Mouse (Mus musculus) midbrain, embryonic 13.5 days (tissue): ENCODE results near the gene Gm36079. TPM values are rescaled to one million over a fixed set of nuclear protein-coding genes. Genes with fewer than 3 reads are reported as not detected.
A peak's percentile ranks its signal among the peaks of the same experiment; 100 is the strongest.
"Not testable (repeated sequence)": the region's sequence is repeated elsewhere in the genome, so short reads cannot be mapped to it uniquely, and the experiment has no call there.

Source experiments
- ATAC-seq: fragments of 200-750 bp; cut with Nextera tagmentation; 2 replicates; pipeline ENCODE4 v1.8.0; 2017; ENCODE audit warnings: mild to moderate bottlenecking, moderate TSS enrichment, moderate library complexity
- H3K27ac ChIP-seq: fragments of 300-500 bp; sonication (generic); 2 replicates; pipeline ENCODE4 v1.5.1; 2015; ENCODE audit warnings: inconsistent platforms, mild to moderate bottlenecking, moderate library complexity
- H3K27me3 ChIP-seq: fragments of 300-500 bp; sonication (generic); 2 replicates; pipeline ENCODE4 v1.6.1; 2015; ENCODE audit warnings: mild to moderate bottlenecking, inconsistent platforms
- H3K36me3 ChIP-seq: fragments of 300-500 bp; sonication (generic); 2 replicates; pipeline ENCODE4 v1.6.1; 2015; ENCODE audit warnings: mild to moderate bottlenecking, inconsistent platforms
- H3K4me1 ChIP-seq: fragments of 300-500 bp; sonication (generic); replicated peaks from 2 replicates; pipeline ENCODE4 v1.6.1; 2015; ENCODE audit warnings: inconsistent platforms
- H3K4me2 ChIP-seq: fragments of 300-500 bp; sonication (generic); replicated peaks from 2 replicates; pipeline ENCODE4 v1.6.1; 2015; ENCODE audit warnings: moderate library complexity, mild to moderate bottlenecking, inconsistent platforms
- H3K4me3 ChIP-seq: fragments of 300-500 bp; sonication (generic); replicated peaks from 2 replicates; pipeline ENCODE4 v1.5.1; 2015; ENCODE audit warnings: mild to moderate bottlenecking, inconsistent platforms
- H3K9ac ChIP-seq: fragments of 300-500 bp; sonication (generic); replicated peaks from 2 replicates; pipeline ENCODE4 v1.6.1; 2015; ENCODE audit warnings: mild to moderate bottlenecking, inconsistent platforms
- H3K9me3 ChIP-seq: fragments of 300-500 bp; sonication (generic); 2 replicates; pipeline ENCODE4 v1.6.1; 2016; ENCODE audit warnings: mild to moderate bottlenecking, inconsistent platforms
- WGBS: fragments of 180-500 bp; shearing (Covaris S2); methylation state at CpG from one replicate; pipeline ENCODE4 v1.1.7; 2015; 5-methylcytosine and 5-hydroxymethylcytosine counted together
- polyA plus RNA-seq: library from polyadenylated mRNA; unstranded; fragments of >200 nt; fragmentation: Nextera tagmentation; extraction: Ambion mirVana; gene quantifications from 2 replicates; pipeline ENCODE4 v1.2.1, GENCODE M21; 2015

Gm36079 gene
- polyA plus RNA-seq, 1 experiment from 2014 or later, result not detected

- not testable (repeated sequence) for H3K4me2 ChIP-seq, H3K9me3 ChIP-seq, H3K27me3 ChIP-seq, H3K4me3 ChIP-seq, H3K4me1 ChIP-seq, H3K36me3 ChIP-seq, ATAC-seq, H3K27ac ChIP-seq, H3K9ac ChIP-seq
Observed at GRCm38 (mm10) chr13:120010068-120010467, 16.7 kb downstream of the Gm36079 start.

- not testable (repeated sequence) for H3K4me1 ChIP-seq, H3K36me3 ChIP-seq, H3K9ac ChIP-seq, H3K9me3 ChIP-seq, ATAC-seq, H3K27me3 ChIP-seq, H3K4me2 ChIP-seq, H3K27ac ChIP-seq, H3K4me3 ChIP-seq
- no CpG with 5 or more reads among the region's 4 CpGs for WGBS
Observed at GRCm38 (mm10) chr13:119999215-119999614, 27.6 kb downstream of the Gm36079 start.

GRCm38 (mm10) chr13:119998442-119999086, 28.2 kb downstream of the Gm36079 start:
- no CpG with 5 or more reads among the region's 22 CpGs for WGBS
- H3K27me3 ChIP-seq, H3K4me1 ChIP-seq, H3K4me2 ChIP-seq, H3K27ac ChIP-seq, H3K4me3 ChIP-seq, H3K9ac ChIP-seq, H3K9me3 ChIP-seq, H3K36me3 ChIP-seq: not testable (repeated sequence)
- peak; percentile 89 for ATAC-seq

- not testable (repeated sequence) for H3K36me3 ChIP-seq, H3K4me2 ChIP-seq, H3K4me1 ChIP-seq, H3K4me3 ChIP-seq, H3K27me3 ChIP-seq, H3K9me3 ChIP-seq, H3K9ac ChIP-seq, H3K27ac ChIP-seq, ATAC-seq
- WGBS, result no CpG with 5 or more reads among the region's 10 CpGs
Observed at GRCm38 (mm10) chr13:119991917-119992496, 34.8 kb downstream of the Gm36079 start.

GRCm38 (mm10) chr13:119991264-119991663, 35.5 kb downstream of the Gm36079 start:
- H3K9me3 ChIP-seq, H3K4me3 ChIP-seq, H3K36me3 ChIP-seq, H3K4me1 ChIP-seq, H3K4me2 ChIP-seq, H3K9ac ChIP-seq, H3K27ac ChIP-seq, H3K27me3 ChIP-seq: not testable (repeated sequence)
- WGBS, result no CpG with 5 or more reads among the region's 13 CpGs
- ATAC-seq, result peak; percentile 40; the same call in 1 of the 2 replicates

Other genes with a start within 250 kb of the Gm36079 start
- 42.8 and 43.8 TPM in 2 replicates for gene Zfp131, start 236.1 kb downstream of the Gm36079 start, polyA plus RNA-seq
- gene AF067063, start 196.8 kb downstream of the Gm36079 start, polyA plus RNA-seq, result not detected in 2 replicates
- not detected in 2 replicates for gene D13Ertd608e, start 191.0 kb downstream of the Gm36079 start, polyA plus RNA-seq
- not detected in 2 replicates for gene Tcstv1, start 132.2 kb downstream of the Gm36079 start, polyA plus RNA-seq
- not detected in 2 replicates for gene Gm21761, start 97.7 kb downstream of the Gm36079 start, polyA plus RNA-seq
- not detected in 2 replicates for gene B020031M17Rik, start 76.2 kb downstream of the Gm36079 start, polyA plus RNA-seq
- gene Gm21188, start 25.2 kb upstream of the Gm36079 start, polyA plus RNA-seq, result not detected in 2 replicates
- gene Gm20767, start 113.2 kb upstream of the Gm36079 start, polyA plus RNA-seq, result not detected in 2 replicates
- gene Gm21818, start 145.4 kb upstream of the Gm36079 start, polyA plus RNA-seq, result not detected in 2 replicates
- not detected in 2 replicates for gene Gm21762, start 188.9 kb upstream of the Gm36079 start, polyA plus RNA-seq
- not detected in 2 replicates for gene Gm21731, start 212.1 kb upstream of the Gm36079 start, polyA plus RNA-seq
- gene AF067061, start 236.1 kb upstream of the Gm36079 start, polyA plus RNA-seq, result not detected in 2 replicates